Mouse (Mus musculus) heart, embryonic 14.5 days (tissue): ENCODE measurements around the gene Notch3. TPM values are rescaled to one million over a fixed set of nuclear protein-coding genes. Genes with fewer than 3 reads are reported as not detected.
A peak's percentile ranks its signal among the peaks of the same experiment; 100 is the strongest.
"Not testable (repeated sequence)": the region's sequence is repeated elsewhere in the genome, so short reads cannot be mapped to it uniquely, and the experiment has no call there.

ENCODE experiments used
- ATAC-seq: fragments of 200-750 bp; cut with Nextera tagmentation; 2 replicates; pipeline ENCODE4 v1.8.0; 2017; ENCODE audit warnings: low read depth, moderate TSS enrichment; ENCODE audit not compliant: insufficient number of reproducible peaks, insufficient read depth, low FRiP score
- H3K27ac ChIP-seq, 2 experiments: fragments of 200-500 bp in 1 of 2; fragments of 300-500 bp in 1 of 2; sonication (generic) in 1 of 2; replicated peaks in 1 of 2; 2 replicates each; pipeline ENCODE4 v1.5.1; 2012 to 2014; ENCODE audit warnings: low read depth in 2 of 2, low read length in 2 of 2, control low read depth in 1 of 2, mild to moderate bottlenecking in 1 of 2, mixed read lengths in 1 of 2; ENCODE audit not compliant: control insufficient read depth in 1 of 2, insufficient read depth in 1 of 2
- H3K27me3 ChIP-seq: fragments of 300-500 bp; sonication (generic); 2 replicates; pipeline ENCODE4 v1.6.1; 2014; ENCODE audit warnings: mild to moderate bottlenecking, low read length, control low read depth; ENCODE audit not compliant: control insufficient read depth, insufficient read depth
- H3K36me3 ChIP-seq: fragments of 300-500 bp; sonication (generic); 2 replicates; pipeline ENCODE4 v1.6.1; 2014; ENCODE audit warnings: mild to moderate bottlenecking, control low read depth, low read length, mixed read lengths; ENCODE audit not compliant: control insufficient read depth, insufficient read depth
- H3K4me1 ChIP-seq, 2 experiments: fragments of 200-500 bp in 1 of 2; fragments of 300-500 bp in 1 of 2; sonication (generic) in 1 of 2; 2 replicates each; pipeline ENCODE4 v1.6.1; 2012 to 2014; ENCODE audit warnings: low read length in 2 of 2, control low read depth in 1 of 2, mixed read lengths in 1 of 2; ENCODE audit not compliant: control insufficient read depth in 2 of 2, insufficient read depth in 2 of 2
- H3K4me2 ChIP-seq: fragments of 300-500 bp; sonication (generic); 2 replicates; pipeline ENCODE4 v1.6.1; 2014; ENCODE audit warnings: mild to moderate bottlenecking, low read length
- H3K4me3 ChIP-seq, 2 experiments: fragments of 200-500 bp in 1 of 2; fragments of 300-500 bp in 1 of 2; sonication (generic) in 1 of 2; 2 replicates each; pipeline ENCODE4 v1.5.1; 2012 to 2014; ENCODE audit warnings: low read length in 2 of 2, mild to moderate bottlenecking in 2 of 2, control low read depth in 1 of 2, low read depth in 1 of 2, moderate library complexity in 1 of 2; ENCODE audit not compliant: control insufficient read depth in 1 of 2, insufficient read depth in 1 of 2
- H3K9ac ChIP-seq: fragments of 300-500 bp; sonication (generic); 2 replicates; pipeline ENCODE4 v1.6.1; 2014; ENCODE audit warnings: mild to moderate bottlenecking, low read length
- H3K9me3 ChIP-seq: fragments of 300-500 bp; sonication (generic); 2 replicates; pipeline ENCODE4 v1.6.1; 2016; ENCODE audit warnings: low read length, control low read depth; ENCODE audit not compliant: control insufficient read depth
- WGBS: fragments of 180-500 bp; shearing (Covaris S2); extraction: QIAGEN DNeasy Blood & Tissue Kit; methylation state at CpG from one replicate; pipeline ENCODE4 v1.1.7; 2014; 5-methylcytosine and 5-hydroxymethylcytosine counted together
- polyA plus RNA-seq: library from polyadenylated mRNA; unstranded; fragments of >200 nt; fragmentation: Nextera tagmentation; extraction: Ambion mirVana; gene quantifications from 2 replicates; pipeline ENCODE4 v1.2.1, GENCODE M21; 2014

The Notch3 gene
- polyA plus RNA-seq, 1 experiment from 2014 or later = 6.6 TPM

GRCm38 (mm10) chr17:32110980-32111780 lies 55.5 kb downstream of the Notch3 start:
- no peak overlapping the region for H3K4me2 ChIP-seq
- no peaks in the 10 kb centered on the region for H3K27me3 ChIP-seq
- no peaks in the 10 kb centered on the region for H3K9me3 ChIP-seq
- ATAC-seq = no peak
- peak overlapping the region in 1 of 2 experiments; percentile 41; a peak in 2 of 4 replicates for H3K27ac ChIP-seq
- no peaks in the 10 kb centered on the region for H3K36me3 ChIP-seq
- peaks cover 14 to 29% of the 10 kb centered on the region in 2 experiments for H3K4me1 ChIP-seq
- H3K4me3 ChIP-seq = no peak overlapping the region
- 77% methylated on average over 10 of the region's 10 CpGs for WGBS
- H3K9ac ChIP-seq = peak overlapping the region; percentile 41; the same call in 1 of the 2 replicates

DNA sequence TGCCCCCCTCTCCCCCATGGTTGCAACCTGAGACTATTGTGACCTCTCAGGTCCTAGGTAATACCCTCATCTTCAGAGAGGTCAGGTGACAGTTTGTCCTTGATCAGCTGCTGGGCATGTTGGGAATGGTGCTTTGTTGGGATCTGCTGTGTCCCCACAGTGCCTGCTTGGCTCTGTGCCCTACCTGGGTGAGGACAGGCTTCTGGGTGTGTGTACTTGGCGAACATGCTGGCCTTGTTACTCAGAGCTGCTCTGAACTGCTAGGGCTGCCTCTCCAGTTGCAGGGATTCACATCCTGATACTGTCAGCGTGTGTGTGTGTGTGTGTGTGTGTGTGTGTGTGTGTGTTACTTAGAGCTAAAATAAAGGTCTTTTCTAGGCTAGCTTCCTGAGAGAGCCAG lies 56.2 kb downstream of the Notch3 start:
- H3K27me3 ChIP-seq = no peaks in the 10 kb centered on the region
- H3K36me3 ChIP-seq = no peaks in the 10 kb centered on the region
- H3K27ac ChIP-seq = peak overlapping the region; percentile 41 to 46; a peak in 3 of 4 replicates
- H3K9ac ChIP-seq = peak overlapping the region; percentile 3; the same call in 1 of the 2 replicates
- H3K4me2 ChIP-seq = no peak overlapping the region
- ATAC-seq = no peak
- H3K9me3 ChIP-seq = no peaks in the 10 kb centered on the region
- peaks cover 14 to 29% of the 10 kb centered on the region in 2 experiments for H3K4me1 ChIP-seq
- no peak overlapping the region for H3K4me3 ChIP-seq
- WGBS = 25% methylated on average over 2 of the region's 2 CpGs

- WGBS = 66% methylated on average over 6 of the region's 6 CpGs
- peaks cover 14 to 28% of the 10 kb centered on the region in 2 experiments for H3K4me1 ChIP-seq
- no peak overlapping the region for H3K4me3 ChIP-seq
- no peak overlapping the region for H3K9ac ChIP-seq
- H3K36me3 ChIP-seq = no peaks in the 10 kb centered on the region
- no peaks in the 10 kb centered on the region for H3K9me3 ChIP-seq
- H3K4me2 ChIP-seq = no peak overlapping the region
- H3K27me3 ChIP-seq = no peaks in the 10 kb centered on the region
- no peak overlapping the region for H3K27ac ChIP-seq
- no peak for ATAC-seq
These were observed 57.3 kb downstream of the Notch3 start for GRCm38 (mm10) chr17:32109201-32109940.

DNA sequence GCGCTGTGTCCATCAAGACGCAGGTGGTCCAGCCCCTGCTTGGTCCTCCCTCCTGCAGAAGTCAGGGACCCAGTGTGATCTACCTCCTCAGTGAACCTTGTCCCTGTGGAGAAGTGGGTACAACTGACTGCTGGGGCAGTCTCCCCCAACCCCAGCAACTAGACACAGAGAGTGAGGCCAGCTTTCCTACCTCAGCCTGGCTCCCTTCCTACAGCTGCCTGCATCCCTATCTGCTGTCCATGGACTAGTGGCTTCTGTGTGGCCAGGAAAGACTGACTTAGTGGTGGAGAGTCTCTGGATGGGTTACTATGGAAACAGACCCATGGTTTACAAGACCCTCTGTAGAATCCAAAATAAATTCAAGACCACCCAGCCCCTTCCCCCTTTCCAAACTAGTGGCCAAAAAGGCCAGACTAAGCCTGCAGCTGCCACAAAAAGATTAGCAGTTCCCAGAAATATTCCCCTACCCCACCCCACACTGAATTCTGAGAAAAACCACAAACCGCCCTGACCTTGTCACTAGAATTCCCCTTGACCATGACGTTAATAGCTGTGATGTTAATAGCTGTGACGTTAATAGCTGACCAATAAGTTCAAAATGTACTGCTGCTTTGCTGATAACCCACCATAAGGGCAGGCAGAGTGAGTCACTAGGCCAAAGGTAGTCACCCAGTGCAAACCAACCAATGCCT lies 58.2 kb downstream of the Notch3 start:
- WGBS = 68% methylated on average over 5 of the region's 5 CpGs
- H3K27ac ChIP-seq = not testable (repeated sequence)

DNA sequence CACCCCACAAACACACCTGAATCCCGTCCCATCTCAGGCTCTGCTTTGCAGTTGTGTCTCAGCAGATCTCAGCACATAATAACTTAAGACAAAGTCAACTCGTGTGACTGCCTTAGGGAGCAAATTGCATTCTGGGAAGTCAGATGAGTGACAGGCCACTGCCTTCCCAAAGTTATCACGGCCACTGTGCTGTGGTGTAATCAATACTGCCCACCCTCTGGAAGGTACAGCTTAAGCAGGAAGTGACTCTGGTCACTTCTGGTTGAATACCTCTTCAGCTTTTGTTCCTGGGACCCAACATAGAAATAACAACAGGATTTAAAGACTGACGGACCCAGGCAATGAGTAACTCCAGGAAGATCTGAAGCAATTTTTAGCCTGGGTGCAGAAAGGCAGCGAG lies 58.8 kb downstream of the Notch3 start:
- Histone ChIP-seq H3K4me1 (peaks cover 4 to 13% of the 10 kb centered on the region in 2 experiments), H3K4me2 (no peak overlapping the region), H3K4me3 (no peak overlapping the region), H3K27ac (no peak overlapping the region), H3K9me3 (no peaks in the 10 kb centered on the region), H3K9ac (no peak overlapping the region), H3K27me3 (no peaks in the 10 kb centered on the region), H3K36me3 (no peaks in the 10 kb centered on the region)
- ATAC-seq = no peak
- WGBS = 55% methylated on average over 5 of the region's 5 CpGs

More for the DNA sequence above, 58.2 kb downstream of the Notch3 start:
- not testable (repeated sequence) for H3K27me3 ChIP-seq, H3K4me3 ChIP-seq, H3K9me3 ChIP-seq, H3K9ac ChIP-seq, ATAC-seq, H3K4me2 ChIP-seq, H3K36me3 ChIP-seq
- H3K4me1 ChIP-seq = peaks cover 10 to 19% of the 10 kb centered on the region in 2 experiments

GRCm38 (mm10) chr17:32106358-32106757 lies 60.3 kb downstream of the Notch3 start:
- peaks cover 4 to 13% of the 10 kb centered on the region in 2 experiments; a peak in 3 of 4 replicates for H3K4me1 ChIP-seq
- 46% methylated on average over 2 of the region's 2 CpGs for WGBS
- H3K27ac ChIP-seq = no peak overlapping the region
- H3K4me3 ChIP-seq = no peak overlapping the region
- no peak for ATAC-seq
- no peak overlapping the region for H3K9ac ChIP-seq
- no peaks in the 10 kb centered on the region for H3K27me3 ChIP-seq
- H3K4me2 ChIP-seq = no peak overlapping the region
- no peaks in the 10 kb centered on the region for H3K36me3 ChIP-seq
- no peaks in the 10 kb centered on the region for H3K9me3 ChIP-seq

GRCm38 (mm10) chr17:32103054-32103453 lies 63.6 kb downstream of the Notch3 start:
- H3K4me3 ChIP-seq = no peak overlapping the region
- H3K4me1 ChIP-seq = peaks cover 7 to 11% of the 10 kb centered on the region in 2 experiments; a peak in 3 of 4 replicates
- no peaks in the 10 kb centered on the region for H3K9me3 ChIP-seq
- no peaks in the 10 kb centered on the region for H3K36me3 ChIP-seq
- H3K4me2 ChIP-seq = no peak overlapping the region
- no peak for ATAC-seq
- 11% methylated on average over 4 of the region's 4 CpGs for WGBS
- no peak overlapping the region for H3K9ac ChIP-seq
- peaks cover 13% of the 10 kb centered on the region for H3K27me3 ChIP-seq
- no peak overlapping the region for H3K27ac ChIP-seq
